Mouse (Mus musculus) testis, postnatal 10 days (tissue): ENCODE measurements around the gene Vps13a.
A peak's percentile ranks its signal among the peaks of the same experiment; 100 is the strongest.
"Not testable (repeated sequence)": the region's sequence is repeated elsewhere in the genome, so short reads cannot be mapped to it uniquely, and the experiment has no call there.

Source experiments
- DNase-seq: peaks from one replicate; pipeline ENCODE4 v3.0.0; 2021; ENCODE audit warnings: low spot score

The Vps13a gene

DNA sequence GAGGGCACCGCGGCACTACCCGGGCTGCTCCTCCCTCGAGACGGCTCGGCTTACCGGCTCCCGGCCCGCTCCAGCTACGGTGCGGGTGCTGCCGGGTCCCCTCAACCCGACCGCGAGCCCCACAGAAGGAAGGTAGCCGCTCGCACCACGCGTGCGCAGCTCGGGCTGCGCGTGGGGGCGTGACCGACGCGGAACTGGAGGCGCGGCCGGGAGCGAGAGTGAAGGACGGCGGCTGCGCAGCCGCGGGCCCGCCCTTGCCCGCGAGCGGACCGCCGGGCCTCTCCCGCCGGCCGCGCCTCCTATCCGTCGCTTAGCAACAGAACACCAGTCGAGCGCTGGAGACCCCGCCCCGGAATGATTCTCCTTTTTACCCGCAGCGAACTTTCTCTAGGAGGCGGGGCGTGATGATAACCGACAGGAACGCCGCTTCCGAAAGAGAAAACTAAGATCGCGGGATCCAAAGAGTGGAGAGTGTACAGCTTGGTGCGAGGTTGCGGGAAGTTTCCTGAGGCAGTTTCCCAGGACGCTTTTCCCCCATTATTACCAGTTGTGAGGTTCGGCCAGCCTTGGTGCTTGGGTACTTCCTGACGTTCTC, at the start of gene Vps13a:
Vps13a (minus strand) TSS at position 144 of the 595 bp plus-strand sequence.
- peak; percentile 91 for DNase-seq

DNA sequence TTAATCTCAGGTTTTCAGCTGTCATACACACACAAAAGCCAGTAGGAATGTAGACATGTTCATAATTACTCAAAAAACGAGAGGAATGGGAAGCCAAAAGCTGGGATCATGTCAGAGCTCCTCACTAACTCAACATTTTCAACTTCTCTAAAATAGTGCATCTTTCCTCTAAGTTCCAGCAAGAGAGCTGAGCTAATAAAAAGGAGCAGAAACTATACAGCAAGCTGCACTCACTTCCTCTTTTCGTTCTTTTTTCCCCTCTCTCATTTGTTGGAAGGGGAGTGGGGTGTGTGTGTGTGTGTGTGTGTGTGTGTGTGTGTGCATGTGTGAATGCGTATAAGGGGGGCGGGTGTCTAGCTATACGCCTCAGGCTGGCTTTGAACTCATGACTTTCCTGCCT, 46.9 kb upstream of the Vps13a start:
- no peak for DNase-seq

DNA sequence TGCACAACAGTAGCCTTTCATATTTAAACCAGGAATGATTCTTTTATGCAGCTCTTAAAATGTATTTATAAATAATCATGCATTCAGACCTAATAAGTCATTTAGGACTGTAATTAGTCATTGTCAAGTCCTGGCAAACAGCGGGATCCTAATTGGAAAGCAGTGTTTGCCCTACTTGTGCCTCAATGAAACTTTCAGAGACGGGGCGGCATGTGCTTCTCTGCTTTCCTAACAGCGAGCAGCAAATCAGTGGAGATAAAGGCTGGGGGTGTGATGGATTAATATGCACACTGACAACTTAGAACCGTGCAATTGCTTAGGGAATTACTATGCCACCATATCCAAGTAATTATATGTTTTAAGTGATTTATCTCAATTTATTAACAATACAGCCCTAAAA, 44.5 kb upstream of the Vps13a start:
- DNase-seq, result no peak

DNA sequence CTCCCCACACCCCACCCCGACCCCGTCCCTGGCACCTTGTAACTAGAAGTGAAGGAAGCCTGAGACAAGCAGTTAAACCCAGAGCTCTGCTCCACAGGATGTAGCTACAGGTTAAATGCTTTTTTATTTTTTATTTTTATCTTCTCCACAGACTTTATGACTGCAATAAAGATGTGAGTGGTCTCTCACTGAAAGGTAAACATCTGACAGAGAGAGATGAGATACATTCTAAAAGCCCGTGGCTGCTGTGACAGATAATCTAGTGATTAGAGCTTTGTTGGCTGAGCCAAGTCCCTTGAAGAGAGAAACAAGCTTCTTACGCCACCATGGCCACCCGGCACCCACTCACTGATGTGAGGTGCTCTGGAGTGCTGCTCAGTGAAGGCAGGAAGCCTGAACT, 34.1 kb upstream of the Vps13a start:
- DNase-seq, result no peak

DNA sequence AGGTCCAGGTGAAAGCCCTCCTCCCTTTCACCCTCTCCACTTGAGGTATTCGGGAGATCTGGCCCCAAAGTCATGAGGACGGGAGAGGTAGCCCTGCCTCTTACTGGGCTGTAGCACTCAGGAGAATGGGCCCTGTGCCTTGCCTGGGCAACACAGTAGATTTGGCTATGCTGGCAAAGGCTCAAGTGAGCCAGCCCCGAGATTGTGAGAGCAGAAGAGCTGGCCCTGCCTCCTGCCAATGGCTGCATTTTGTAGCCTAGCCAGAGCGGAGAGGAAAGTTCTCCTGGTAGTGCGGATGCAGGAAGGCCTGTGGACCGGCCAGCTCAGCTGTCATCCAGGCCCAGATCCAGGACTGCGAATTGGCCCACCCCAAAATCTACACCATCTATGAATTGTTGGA, 32.6 kb upstream of the Vps13a start:
- no peak for DNase-seq

DNA sequence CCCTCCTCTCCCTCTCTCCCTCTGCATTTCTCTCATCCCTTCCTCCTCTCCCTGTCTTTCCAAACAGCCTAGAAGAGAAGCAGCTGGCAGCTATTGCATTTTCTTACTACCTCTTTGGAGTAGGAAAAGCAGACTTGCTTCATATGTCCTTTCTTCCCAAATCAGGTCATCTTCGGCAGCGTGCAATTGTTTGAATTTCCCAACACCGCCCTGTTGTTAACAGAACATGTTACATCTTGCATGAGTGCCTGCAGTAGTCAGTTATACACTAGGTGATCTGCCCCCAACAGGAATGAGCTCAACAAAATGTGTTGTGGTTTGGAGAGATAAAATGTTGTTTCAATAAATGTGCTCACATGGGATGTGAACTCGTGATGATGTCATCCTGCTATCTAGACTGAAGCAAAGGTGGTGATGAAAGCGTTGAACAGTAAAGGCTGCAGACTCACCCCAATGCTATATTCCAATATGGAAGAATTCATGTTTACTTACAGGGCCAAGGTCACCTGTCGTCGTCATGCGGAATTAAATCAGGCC, 31.4 kb upstream of the Vps13a start:
- DNase-seq, result no peak

DNA sequence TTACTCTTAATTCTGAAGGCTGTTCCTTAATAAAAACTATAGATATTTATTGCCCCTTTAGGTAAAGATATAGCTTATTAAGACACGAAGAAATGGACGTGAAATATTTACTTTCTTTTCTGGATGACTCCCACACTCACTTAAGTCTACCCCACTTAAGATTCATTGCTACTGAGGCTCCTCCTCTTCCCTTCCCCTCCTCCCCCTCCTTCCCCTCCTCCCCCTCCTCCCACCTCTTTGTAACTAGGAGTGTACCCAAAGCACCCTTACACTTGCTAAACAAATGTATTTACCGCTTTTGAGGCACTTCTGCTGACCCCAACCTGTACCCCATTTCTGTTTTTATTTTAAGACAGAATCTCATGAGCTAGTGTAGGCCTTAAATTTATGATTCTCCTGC, 24.4 kb upstream of the Vps13a start:
- DNase-seq, result no peak

DNA sequence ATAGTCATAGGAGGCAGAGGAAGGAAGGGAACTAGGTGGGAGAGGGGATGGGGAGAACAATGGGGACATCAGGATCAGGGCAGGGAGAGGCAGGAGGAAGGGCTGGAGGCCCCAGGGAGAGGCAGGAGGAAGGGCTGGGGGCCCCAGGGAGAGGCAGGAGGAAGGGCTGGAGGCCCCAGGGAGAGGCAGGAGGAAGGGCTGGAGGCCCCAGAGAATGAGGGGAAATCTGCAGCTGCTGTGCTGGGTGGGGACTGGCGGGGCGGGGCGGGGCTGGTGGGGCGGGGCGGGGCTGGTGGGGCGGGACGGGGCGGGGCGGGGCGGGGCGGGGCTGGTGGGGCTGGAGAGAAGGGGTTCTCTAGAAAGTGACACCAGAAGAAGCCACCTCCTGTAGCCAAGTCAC, 23.8 kb upstream of the Vps13a start:
- no peak for DNase-seq

DNA sequence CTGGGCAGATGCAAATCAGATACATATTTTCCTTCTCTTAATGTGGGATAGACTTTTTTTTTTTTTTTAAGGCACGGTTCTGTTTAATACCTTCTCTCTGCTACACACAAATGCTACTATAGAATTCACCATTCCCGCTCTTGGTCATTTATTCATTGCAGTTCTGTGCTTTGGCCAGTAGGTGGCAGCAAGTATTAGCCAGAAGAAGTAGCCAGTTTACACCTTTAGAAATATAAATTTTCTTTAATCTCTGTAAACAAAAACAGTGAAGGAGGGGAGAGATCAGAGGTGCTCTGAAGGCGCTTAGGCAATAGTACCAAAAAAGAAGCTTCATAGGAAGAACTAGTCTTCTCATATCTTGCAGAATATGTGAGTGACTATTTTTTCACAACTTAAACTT, 22.0 kb upstream of the Vps13a start:
- peak; percentile 48 for DNase-seq

DNA sequence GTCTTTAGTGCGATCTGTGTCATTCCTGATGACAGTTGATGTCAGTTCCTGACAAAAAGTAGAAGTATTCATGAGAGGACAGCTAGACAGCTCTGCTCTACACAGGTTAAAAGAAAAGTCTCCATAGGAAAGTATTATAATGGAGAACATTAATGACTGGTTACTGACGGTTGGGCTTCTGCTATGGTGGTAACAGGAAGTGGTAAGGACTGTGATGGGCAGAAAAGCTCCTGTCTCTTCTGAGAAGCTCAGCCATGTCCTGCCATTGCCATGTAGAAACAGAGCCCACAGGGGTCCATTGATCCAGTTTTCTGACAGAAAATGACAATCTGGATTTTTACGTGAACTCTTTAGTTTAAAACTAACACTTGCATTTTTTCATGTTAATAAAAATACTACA, 21.4 kb upstream of the Vps13a start:
- DNase-seq, result no peak

DNA sequence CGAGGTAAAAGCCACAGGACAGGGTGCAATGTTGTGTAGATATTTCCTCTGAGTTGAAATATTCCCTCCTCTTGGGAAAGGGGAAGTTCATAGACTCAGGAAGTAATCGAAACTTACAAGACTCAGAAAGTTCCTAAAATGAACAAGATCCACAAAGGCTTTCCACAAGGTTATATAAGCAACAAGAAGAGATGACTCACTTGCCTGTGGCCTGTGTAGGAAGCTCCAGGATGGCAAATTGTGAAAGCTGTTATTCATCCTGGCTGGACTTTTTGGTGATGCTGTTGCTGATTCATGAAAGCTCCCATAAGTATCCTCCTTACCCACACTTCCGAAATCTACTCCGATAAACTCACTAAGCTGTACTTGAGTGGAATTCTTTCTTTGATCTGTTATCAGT, 17.2 kb upstream of the Vps13a start:
- DNase-seq, result no peak

DNA sequence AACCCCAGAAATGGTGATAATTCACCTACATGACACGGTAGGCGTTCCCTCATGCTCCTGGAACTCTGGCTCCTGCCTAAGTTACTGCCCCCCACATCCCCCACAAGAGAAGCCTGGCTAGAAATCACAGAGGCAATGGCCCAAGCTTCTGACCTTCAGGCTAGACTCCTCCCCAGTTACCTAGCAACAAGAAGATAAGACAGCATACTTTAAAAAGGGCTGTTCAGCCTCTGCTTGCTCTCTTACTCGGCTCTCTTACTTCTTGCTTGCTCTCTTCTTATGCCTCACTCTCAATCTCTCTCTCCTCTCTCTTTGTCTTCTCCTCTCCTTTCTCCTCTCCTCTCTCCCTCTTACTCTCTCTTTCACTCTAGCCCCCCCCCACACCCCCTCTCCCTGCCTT, 13.8 kb upstream of the Vps13a start:
- DNase-seq, result not testable (repeated sequence)

DNA sequence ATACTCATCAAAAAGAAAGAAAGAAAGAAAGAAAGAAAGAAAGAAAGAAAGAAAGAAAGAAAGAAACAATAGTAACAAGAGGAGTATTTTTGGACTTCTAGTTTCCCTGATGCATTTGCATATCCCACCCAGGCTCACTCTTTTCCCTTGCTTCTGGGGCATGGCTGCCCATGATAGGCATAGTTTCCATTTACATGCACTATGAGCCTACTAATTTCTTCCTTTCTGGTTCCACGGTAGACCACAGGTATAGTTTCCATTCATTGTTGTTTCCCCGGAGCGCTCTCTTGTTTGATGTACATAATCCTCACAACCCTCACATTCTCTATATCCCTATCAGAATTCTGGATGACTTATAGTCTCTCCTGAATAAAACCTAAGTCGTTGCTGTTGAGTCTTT, 9.2 kb upstream of the Vps13a start:
- DNase-seq, result no peak

DNA sequence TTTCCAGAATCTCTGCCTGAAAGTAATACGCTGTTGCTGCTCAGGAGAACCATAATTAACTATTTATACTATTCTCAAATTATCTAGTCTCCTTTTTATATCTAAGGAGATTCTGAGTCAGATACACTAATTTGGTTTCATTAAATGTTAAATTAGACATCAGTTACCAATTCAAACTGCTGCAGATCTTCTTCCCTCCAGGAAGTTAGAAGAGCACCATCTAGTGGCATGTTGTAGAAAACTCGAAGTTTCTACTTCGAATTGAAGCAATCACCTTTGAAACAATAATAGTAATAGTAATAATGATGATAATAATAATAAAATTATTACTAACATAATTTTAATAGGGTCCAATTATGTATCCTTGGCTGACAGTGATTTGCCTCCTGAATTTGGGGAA, 4.1 kb upstream of the Vps13a start:
- DNase-seq, result no peak

DNA sequence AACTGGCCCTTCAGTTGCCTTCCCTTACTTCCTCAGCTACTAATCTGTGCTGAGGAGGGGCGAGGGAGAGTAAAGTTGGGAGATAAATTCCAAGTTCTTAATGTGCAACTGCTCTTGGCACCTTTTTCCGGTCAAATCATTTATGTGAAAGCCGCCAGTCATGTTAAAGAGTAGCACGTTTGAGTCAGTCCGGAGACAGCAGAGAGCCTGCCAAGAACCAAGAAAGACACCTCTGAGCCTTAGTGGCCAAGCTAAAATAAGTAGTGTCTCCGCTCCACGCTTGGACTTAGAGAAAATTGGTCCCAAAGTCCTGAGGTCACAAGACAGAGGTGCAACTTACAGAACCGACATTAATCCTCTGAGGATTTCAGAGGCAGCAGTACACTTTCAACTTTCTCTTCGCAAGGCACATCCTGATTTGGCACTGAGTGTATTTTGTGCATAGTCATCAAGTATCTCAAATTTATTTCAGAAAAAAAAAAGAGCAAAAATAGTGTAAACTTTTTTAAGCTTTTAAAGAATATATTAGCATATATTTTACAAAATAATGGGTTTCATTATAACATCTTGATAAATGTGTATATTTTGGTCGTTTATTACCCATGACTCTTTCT, 780 bp upstream of the Vps13a start:
- DNase-seq, result no peak

DNA sequence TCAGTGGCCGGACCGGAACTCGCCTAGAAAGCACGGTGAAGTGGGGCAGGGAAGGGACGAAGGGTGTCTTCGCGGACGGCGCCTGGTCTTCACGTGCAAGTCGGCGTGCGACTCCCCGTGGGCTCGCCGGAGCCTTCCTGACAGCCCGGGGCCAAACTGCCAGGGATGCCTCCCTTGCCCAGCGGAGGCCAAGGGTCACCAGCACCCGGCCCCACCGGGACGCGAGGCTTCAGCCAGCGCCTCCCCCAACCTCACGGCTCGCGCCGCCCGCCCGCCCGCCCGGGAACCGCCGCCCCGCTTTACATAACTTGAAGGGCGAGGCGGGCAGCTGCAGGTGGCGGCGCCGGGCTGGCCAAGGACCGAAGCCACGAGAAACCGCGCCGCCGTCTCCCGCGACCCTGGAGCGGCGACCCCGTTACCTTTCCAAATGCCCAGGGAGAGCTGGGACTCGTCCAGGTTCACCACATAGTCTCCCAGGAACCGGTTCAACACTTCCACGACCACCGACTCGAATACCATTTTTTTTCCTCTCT, 416 bp downstream of the Vps13a start:
- peak; percentile 69 for DNase-seq

DNA sequence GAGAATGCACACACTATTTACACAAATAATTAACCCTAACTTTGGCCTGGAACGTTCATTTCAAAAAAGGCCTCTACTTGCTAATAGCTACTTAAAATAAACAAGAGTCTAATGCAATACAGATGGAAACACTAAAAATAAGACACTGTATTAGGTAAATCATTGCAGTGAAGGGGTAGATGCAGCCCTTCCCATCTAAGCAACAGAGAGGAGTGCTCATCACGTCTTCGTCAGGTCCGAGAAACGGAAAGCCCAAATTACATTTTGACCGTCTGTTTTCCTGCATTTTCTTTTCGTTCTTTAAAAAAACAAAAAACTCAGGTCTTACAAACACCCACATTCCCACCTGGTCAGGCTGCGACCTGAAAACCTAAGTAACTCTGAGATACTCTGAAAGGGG, 947 bp downstream of the Vps13a start:
- no peak for DNase-seq

DNA sequence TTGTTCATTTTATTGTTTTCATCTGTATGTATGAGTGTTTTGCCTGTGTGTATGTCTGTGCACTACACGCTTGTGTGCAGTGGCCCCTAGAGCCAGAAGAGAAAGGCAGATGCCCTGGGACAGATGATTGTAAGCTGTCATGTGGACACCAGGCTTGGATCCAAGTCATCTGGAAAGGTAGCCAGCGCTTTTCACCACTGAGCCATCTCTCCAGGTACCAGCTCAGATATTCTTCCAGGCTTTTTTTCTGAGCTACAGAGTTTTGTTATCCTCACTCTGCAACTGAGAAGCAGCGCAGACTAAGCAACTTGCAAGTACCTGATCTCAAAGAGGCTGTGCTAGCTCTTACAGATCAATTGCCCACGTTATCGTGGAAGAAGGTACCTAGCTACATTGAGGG, 1.5 kb downstream of the Vps13a start:
- no peak for DNase-seq

DNA sequence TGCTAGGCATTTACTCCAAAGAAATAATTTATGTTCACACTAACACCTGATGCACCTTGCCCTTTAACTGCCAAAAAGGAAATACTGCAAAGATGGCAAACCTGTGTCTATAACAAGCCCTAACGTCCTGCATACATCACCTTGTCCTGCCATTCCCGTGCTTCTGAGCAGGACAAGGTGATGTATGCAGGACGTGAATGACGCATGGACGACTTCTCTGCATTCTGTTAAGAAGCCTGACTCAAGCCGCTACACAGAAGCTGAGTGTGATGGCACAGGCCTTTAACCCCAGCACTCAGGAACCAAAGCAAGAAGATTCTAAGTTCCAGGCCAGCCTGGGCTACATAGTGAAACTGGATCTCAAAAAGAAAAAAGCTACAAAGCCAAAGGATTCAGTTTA, 2.2 kb downstream of the Vps13a start:
- no peak for DNase-seq

DNA sequence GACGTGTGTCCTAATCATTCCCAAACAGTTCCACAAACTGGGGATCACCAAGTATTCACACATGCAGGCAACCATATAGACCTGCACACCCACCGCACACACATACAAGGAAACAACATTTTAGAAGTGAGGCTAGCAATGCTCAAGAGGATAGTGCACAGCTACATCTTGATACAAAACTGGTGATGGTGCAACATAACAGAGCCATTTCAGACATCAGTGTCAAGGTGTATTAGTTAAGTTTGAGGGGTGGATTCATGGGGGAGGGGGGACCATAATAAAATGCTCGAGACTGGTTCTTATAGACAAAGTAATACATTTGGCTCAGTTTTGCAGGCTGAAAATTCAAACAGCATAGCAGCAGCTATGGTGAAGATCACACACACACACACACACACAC, 2.8 kb downstream of the Vps13a start:
- DNase-seq, result no peak

DNA sequence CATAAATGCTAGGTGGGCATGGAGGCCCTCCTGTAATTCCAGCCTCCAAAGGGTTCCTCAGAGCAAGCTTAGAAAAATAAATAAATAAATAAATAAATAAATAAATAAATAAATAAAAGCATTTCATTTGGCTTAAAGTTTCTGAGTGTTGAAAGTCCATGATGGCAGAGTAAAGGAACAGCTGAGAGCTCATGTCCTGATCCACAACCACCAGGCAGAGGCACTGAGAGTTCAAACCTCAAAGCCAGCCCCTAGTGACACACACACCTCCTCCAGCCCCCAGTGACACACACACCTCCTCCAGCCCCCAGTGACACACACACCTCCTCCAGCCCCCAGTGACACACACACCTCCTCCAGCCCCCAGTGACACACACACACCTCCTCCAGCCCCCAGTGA, 3.3 kb downstream of the Vps13a start:
- not testable (repeated sequence) for DNase-seq

DNA sequence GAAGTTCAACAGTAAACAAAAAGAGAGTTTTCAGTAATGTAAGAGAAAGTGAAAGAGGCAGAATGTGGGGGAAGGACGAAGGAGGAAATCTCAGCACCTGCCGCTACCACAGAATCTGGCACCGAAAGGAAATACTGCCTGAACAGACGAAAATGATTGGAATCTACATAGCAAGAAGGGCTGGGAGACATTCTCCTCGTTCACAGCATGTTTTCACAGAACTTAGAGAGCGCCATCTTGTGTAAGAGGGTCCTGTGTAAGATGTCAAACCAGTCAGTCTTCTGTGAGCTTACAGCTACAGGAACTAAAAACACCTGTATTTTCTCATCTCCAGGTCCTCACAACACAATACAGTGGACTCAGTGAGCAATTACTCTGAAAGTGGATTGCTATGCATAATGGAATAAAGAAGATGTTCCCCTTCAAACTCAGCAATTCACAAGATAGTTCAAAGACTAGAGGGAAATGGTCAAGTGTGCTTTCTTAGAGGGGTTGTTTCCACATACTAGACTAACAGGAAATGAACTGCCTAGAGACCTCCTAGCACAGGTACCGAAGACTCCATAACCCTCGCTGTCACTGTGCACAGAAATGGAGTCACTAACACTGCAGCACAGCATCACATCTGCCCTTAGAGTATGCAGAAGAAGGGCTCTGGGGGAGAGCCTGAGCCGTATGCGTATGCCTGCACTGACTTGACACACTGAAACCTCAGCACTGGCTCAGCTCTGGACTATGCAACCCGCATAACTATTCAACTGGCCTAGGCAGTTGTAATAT, 7.3 kb downstream of the Vps13a start:
- no peak for DNase-seq

DNA sequence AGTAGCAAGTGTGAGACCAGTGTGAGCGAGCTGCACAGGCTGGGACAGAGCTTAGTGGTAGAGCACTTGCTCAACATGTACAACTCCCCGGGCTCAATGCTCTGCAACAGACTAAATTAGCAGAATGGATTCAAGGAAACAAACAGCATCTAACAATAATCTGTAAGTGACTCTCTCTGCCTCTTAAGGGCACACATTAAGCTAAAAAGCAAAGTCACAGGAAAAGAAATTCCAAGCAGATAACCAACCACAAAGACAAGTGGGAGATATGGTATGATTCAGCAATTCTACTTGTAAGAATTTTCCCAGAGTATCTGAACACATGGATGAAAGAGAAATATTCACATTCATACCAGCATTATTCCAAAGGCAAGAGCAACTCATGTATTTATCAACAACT, 13.3 kb downstream of the Vps13a start:
- DNase-seq, result no peak
